Mouse (Mus musculus): ENCODE results near the gene Fam227b. TPM values are rescaled to one million over a fixed set of nuclear protein-coding genes. Genes with fewer than 3 reads are reported as not detected.

Fam227b gene
- not detected in 2 replicates for polyA plus RNA-seq (2014; fragmentation: Nextera tagmentation; extraction: Ambion mirVana)

DNA sequence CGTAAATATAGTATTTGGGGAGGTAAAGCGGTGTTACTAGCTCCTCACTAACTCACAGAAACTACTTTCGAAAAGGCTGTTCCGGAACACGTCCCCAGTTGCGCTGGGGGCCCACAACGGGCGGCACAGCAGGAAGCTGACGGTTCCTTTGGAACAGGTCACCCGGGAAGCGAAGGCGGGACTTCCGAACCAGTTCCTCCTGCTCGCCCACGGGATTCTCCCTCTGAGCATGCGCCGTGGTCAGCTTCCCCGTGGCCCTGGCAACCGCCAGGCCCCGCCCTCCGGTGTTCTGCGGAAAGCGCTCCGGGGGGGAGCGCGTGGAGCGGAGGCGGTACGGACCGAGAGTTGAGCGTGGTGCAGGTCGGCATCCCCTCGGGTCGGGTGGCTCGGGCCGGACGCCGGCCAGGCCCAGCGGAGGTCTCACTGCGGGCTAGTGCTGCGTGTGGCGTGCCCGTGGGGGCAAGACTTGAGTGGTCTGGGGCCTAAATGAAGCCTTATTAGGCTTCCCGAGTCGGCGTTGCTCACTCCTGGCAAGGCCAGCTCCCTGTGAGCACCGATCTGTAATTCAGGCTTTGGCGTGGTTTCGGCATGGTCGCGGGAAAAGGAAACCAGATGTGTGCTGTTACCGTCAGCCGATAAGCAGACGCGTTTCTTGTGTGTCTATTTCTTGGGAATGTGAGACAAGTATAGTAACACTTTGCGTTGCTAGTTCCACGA is at the start of gene Fam227b, which contains the start of gene Dtwd1:
TSS of gene Fam227b (minus strand) at position 150 of the 717 bp plus-strand sequence.
TSS of gene Dtwd1 (plus strand) at position 287 of the 717 bp plus-strand sequence.
- Histone ChIP-seq H3K36me3 (ENCODE audit: control insufficient read depth, insufficient read depth, low read length) (0 out of 2 replicates have a peak, but pooled peaks cover 5% of the 10 kb centered on the region), H3K4me1 (ENCODE audit: control insufficient read depth, insufficient read depth, low read length) (peaks cover 9% of the 10 kb centered on the region; the same call in 1 of the 2 replicates), H3K4me3 (replicated peaks; ENCODE audit: low read depth, low read length) (peak within 1 kb of the TSS; percentile 75), H3K9ac (replicated peaks; ENCODE audit: low read length) (peak within 1 kb of the TSS; percentile 88), H3K9me3 (ENCODE audit: control insufficient read depth, low read length) (no peaks in the 10 kb centered on the region), H3K4me2 (ENCODE audit: low read length) (peak within 1 kb of the TSS; percentile 70), H3K27ac (replicated peaks; ENCODE audit: low read depth, low read length) (peak within 1 kb of the TSS; percentile 89), H3K27me3 (ENCODE audit: control insufficient read depth, insufficient read depth, low read length) (no peaks in the 10 kb centered on the region)
- WGBS, result under 1% methylated on average over 57 of the region's 57 CpGs
- DNase-seq (peak; percentile 99), ATAC-seq (ENCODE audit: low FRiP score, low TSS enrichment) (peak; percentile 99)

DNA sequence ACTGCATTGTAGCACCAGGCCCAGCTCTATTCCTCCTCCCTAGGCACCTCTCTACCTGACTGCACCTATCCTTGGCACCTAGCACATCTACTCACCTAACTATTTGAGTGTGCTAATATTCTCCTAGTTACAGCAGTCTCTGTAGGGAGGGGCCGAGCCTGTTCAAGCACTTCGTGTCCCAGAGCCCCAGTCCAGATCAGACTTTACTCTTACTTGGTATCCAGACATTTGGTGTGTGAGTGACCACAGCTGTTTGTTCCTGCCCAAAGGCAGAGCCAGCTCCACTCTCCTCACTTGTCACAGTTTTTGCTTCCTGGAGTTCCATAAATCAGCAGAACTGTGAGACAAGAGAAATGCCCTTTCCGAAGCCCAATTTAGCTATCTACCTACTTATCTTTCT is 47.2 kb upstream of the Fam227b start:
- 89% methylated on average over 3 of the region's 3 CpGs for WGBS
- DNase-seq, result no peak
- no peaks in the 10 kb centered on the region for H3K4me1 ChIP-seq (ENCODE audit: control insufficient read depth, insufficient read depth, low read length)
- H3K4me3 ChIP-seq (replicated peaks; ENCODE audit: low read depth, low read length), result no peak overlapping the region
- no peaks in the 10 kb centered on the region for H3K36me3 ChIP-seq (ENCODE audit: control insufficient read depth, insufficient read depth, low read length)
- ATAC-seq (ENCODE audit: low FRiP score, low TSS enrichment), result no peak
- H3K9ac ChIP-seq (replicated peaks; ENCODE audit: low read length), result no peak overlapping the region
- H3K27ac ChIP-seq (replicated peaks; ENCODE audit: low read depth, low read length), result no peak overlapping the region
- H3K9me3 ChIP-seq (ENCODE audit: control insufficient read depth, low read length), result no peaks in the 10 kb centered on the region
- no peak overlapping the region for H3K4me2 ChIP-seq (ENCODE audit: low read length)
- no peaks in the 10 kb centered on the region for H3K27me3 ChIP-seq (ENCODE audit: control insufficient read depth, insufficient read depth, low read length)

DNA sequence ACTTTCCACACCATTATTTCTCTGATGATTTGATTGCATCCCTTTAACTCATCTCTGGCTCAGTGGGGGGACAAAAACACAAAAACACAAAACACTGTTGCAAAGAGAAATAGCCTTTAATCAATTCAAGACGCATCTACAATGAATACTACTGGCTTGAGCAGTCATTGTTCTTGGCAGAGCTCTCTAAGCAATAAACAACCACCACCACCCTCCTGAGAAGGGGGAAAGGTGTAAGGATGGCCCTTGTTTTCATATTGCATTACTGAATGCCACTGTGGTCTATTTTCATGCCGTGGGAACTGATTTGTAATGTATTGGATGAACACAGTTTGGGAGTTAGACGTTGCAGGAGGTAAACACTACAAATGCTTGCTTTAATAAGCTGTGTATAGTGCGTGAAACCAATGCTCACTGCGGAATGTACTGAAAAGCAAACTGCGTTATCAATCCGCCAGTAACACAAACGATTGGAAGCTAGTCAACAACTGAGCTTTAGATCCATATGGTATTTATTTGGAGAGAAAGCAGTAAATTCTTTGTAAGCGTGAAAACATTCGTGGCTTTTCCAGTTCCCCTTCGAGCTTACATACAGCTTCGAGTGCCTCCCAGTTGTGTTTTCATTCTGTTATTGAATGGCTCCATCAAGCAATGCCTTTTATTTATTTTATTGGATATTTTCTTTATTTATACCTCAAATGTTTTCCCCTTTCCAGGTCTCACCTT is 44.0 kb upstream of the Fam227b start:
- Histone ChIP-seq H3K4me3 (replicated peaks; ENCODE audit: low read depth, low read length) (no peak overlapping the region), H3K4me1 (ENCODE audit: control insufficient read depth, insufficient read depth, low read length) (no peaks in the 10 kb centered on the region), H3K36me3 (ENCODE audit: control insufficient read depth, insufficient read depth, low read length) (no peaks in the 10 kb centered on the region), H3K4me2 (ENCODE audit: low read length) (no peak overlapping the region), H3K27me3 (ENCODE audit: control insufficient read depth, insufficient read depth, low read length) (no peaks in the 10 kb centered on the region), H3K27ac (replicated peaks; ENCODE audit: low read depth, low read length) (no peak overlapping the region), H3K9ac (replicated peaks; ENCODE audit: low read length) (no peak overlapping the region), H3K9me3 (ENCODE audit: control insufficient read depth, low read length) (no peaks in the 10 kb centered on the region)
- WGBS, result 85% methylated on average over 12 of the region's 12 CpGs
- DNase-seq (no peak), ATAC-seq (ENCODE audit: low FRiP score, low TSS enrichment) (no peak)

DNA sequence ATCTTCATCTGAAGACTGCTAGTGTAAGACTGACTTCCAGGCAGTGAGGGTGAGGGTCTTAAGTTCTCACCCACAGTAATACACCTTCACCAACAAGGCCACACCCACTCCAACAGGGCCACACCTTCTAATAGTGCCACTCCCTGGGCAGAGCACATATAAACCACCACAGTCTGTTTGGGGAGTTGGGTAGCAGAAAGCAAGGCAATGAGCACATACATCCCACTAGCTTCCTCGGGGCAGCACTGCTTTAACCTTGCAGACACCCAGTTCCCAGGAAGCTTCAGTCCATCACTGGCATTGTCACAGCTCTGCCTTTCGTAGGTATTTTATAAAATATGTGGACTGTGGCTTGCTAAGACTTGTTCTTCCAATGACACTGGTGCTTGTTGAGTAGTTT is 40.3 kb upstream of the Fam227b start:
- no peak for ATAC-seq (ENCODE audit: low FRiP score, low TSS enrichment)

DNA sequence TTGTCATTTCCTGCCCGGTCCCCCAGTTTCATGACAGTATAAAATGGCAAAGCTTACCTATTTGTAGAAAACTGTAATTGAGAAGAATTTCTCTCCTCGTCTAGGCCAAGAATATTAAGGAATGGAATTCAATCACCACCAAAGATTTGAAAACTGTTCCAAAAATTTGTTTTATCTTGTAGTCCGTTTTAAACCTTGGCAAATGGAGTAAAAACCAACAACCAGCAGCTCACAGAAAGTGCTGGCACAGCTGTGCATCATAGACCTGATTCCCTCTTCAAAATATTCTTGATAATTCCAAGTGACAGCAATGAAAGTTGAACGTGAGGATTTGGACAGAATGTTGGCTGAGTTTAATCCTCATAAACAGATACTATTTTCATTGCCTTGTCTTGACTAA is 39.5 kb upstream of the Fam227b start:
- Histone ChIP-seq H3K36me3 (ENCODE audit: control insufficient read depth, insufficient read depth, low read length) (no peaks in the 10 kb centered on the region), H3K4me3 (replicated peaks; ENCODE audit: low read depth, low read length) (no peak overlapping the region), H3K4me2 (ENCODE audit: low read length) (no peak overlapping the region), H3K4me1 (ENCODE audit: control insufficient read depth, insufficient read depth, low read length) (no peaks in the 10 kb centered on the region), H3K27ac (replicated peaks; ENCODE audit: low read depth, low read length) (no peak overlapping the region), H3K9ac (replicated peaks; ENCODE audit: low read length) (no peak overlapping the region), H3K9me3 (ENCODE audit: control insufficient read depth, low read length) (no peaks in the 10 kb centered on the region), H3K27me3 (ENCODE audit: control insufficient read depth, insufficient read depth, low read length) (no peaks in the 10 kb centered on the region)
- 79% methylated on average over 4 of the region's 4 CpGs for WGBS
- ATAC-seq (ENCODE audit: low FRiP score, low TSS enrichment) (no peak), DNase-seq (no peak)

More for the DNA sequence above, 40.3 kb upstream of the Fam227b start:
- H3K27ac ChIP-seq (replicated peaks; ENCODE audit: low read depth, low read length), result no peak overlapping the region
- H3K4me2 ChIP-seq (ENCODE audit: low read length), result no peak overlapping the region
- H3K36me3 ChIP-seq (ENCODE audit: control insufficient read depth, insufficient read depth, low read length), result no peaks in the 10 kb centered on the region
- H3K27me3 ChIP-seq (ENCODE audit: control insufficient read depth, insufficient read depth, low read length), result no peaks in the 10 kb centered on the region
- no peak overlapping the region for H3K4me3 ChIP-seq (replicated peaks; ENCODE audit: low read depth, low read length)
- no peak overlapping the region for H3K9ac ChIP-seq (replicated peaks; ENCODE audit: low read length)
- no peak for DNase-seq
- no peaks in the 10 kb centered on the region for H3K9me3 ChIP-seq (ENCODE audit: control insufficient read depth, low read length)
- WGBS, result 86% methylated on average over 2 of the region's 2 CpGs
- no peaks in the 10 kb centered on the region for H3K4me1 ChIP-seq (ENCODE audit: control insufficient read depth, insufficient read depth, low read length)

DNA sequence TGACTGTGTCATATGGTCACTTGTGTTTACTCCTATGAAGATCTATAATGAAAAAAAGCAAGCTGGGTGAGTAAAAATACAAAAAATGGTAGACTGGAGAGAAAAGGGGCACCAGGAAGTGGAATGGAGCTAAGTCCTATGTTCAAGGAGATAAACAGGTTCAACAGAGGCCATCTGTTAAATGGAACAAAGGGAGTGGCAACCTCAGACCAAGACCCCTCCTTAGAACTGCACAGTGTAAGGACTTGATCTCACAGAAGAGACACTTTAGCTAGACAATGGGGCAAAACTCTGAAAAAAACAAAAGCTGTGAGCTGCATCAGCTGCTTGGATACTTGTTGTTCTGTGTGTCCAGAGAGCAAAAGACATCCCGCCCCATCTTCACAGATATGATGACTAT is 19.6 kb upstream of the Fam227b start:
- Histone ChIP-seq H3K4me1 (ENCODE audit: control insufficient read depth, insufficient read depth, low read length) (no peaks in the 10 kb centered on the region), H3K27me3 (ENCODE audit: control insufficient read depth, insufficient read depth, low read length) (no peaks in the 10 kb centered on the region), H3K36me3 (ENCODE audit: control insufficient read depth, insufficient read depth, low read length) (peaks cover 1% of the 10 kb centered on the region; the same call in 1 of the 2 replicates), H3K9ac (replicated peaks; ENCODE audit: low read length) (no peak overlapping the region), H3K4me3 (replicated peaks; ENCODE audit: low read depth, low read length) (no peak overlapping the region), H3K9me3 (ENCODE audit: control insufficient read depth, low read length) (no peaks in the 10 kb centered on the region), H3K4me2 (ENCODE audit: low read length) (no peak overlapping the region), H3K27ac (replicated peaks; ENCODE audit: low read depth, low read length) (no peak overlapping the region)
- no peak for ATAC-seq (ENCODE audit: low FRiP score, low TSS enrichment)
- no peak for DNase-seq
- 98% methylated on average over 1 of the region's 1 CpGs for WGBS

DNA sequence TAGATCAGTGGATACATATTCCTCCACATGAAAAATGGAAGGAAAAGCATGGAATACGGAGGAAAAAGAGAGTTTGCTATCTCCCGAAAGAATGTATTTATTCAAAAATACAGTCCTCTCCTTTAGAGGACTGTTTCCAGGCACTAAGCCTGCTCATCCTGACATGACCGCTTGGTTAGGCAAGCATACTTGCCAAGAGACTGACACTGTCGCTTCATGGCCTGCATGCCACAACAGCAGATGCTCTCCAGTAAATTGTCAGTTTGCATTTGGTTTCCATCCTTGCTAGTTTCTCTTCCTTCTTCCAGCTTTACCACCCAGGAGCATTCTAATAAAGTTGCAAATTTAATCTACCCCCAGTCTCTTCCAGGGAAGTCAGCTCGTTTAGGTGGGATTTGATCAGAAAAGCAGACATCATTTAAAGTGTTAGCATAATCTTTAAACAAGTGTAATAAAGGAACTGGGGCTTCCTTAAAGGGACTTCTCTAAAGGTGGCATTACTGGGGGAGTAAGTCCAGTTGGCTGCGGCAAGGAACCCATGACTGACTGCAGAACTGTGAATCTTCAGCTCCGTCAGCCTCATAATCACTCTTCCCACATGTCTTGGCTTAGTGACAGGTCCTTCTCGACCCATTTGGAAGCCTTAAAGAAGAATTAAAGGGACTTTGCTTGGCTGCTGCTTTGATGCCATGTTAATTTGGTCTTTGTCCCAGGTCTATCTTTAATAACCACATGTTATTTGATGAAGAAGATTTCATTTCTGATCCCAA is 15.2 kb upstream of the Fam227b start:
- H3K36me3 ChIP-seq (ENCODE audit: control insufficient read depth, insufficient read depth, low read length), result peaks cover 10% of the 10 kb centered on the region
- DNase-seq (no peak), ATAC-seq (ENCODE audit: low FRiP score, low TSS enrichment) (no peak)
- no peak overlapping the region for H3K9ac ChIP-seq (replicated peaks; ENCODE audit: low read length)
- no peaks in the 10 kb centered on the region for H3K9me3 ChIP-seq (ENCODE audit: control insufficient read depth, low read length)
- no peak overlapping the region for H3K4me2 ChIP-seq (ENCODE audit: low read length)
- H3K27ac ChIP-seq (replicated peaks; ENCODE audit: low read depth, low read length), result no peak overlapping the region
- 90% methylated on average over 8 of the region's 8 CpGs for WGBS
- no peak overlapping the region for H3K4me3 ChIP-seq (replicated peaks; ENCODE audit: low read depth, low read length)
- no peaks in the 10 kb centered on the region for H3K4me1 ChIP-seq (ENCODE audit: control insufficient read depth, insufficient read depth, low read length)
- H3K27me3 ChIP-seq (ENCODE audit: control insufficient read depth, insufficient read depth, low read length), result no peaks in the 10 kb centered on the region

DNA sequence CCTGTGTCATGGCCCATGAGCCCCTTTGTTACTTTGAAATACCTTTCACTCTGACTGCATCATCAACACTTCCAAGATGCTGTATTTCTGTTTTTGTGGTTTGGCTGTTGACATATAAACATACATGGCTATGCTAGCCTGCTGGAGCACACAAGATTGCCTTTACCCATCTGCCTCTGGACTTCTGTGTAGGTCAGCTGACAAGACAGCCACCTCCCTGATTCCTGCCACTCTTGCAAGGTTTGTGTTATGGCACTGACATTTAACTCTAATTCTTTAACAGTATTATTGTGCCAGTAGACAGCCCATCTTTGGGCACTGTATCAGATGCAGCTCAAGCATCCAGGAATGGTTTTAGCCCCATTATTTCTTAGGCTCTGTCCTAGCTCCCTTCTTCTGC is 14.5 kb upstream of the Fam227b start:
- Histone ChIP-seq H3K4me1 (ENCODE audit: control insufficient read depth, insufficient read depth, low read length) (no peaks in the 10 kb centered on the region), H3K36me3 (ENCODE audit: control insufficient read depth, insufficient read depth, low read length) (peaks cover 17% of the 10 kb centered on the region), H3K9ac (replicated peaks; ENCODE audit: low read length) (no peak overlapping the region), H3K4me3 (replicated peaks; ENCODE audit: low read depth, low read length) (no peak overlapping the region), H3K4me2 (ENCODE audit: low read length) (no peak overlapping the region), H3K27ac (replicated peaks; ENCODE audit: low read depth, low read length) (no peak overlapping the region), H3K27me3 (ENCODE audit: control insufficient read depth, insufficient read depth, low read length) (no peaks in the 10 kb centered on the region), H3K9me3 (ENCODE audit: control insufficient read depth, low read length) (no peaks in the 10 kb centered on the region)
- ATAC-seq (ENCODE audit: low FRiP score, low TSS enrichment) (no peak), DNase-seq (no peak)

All from midbrain, embryonic 14.5 days (tissue).